Mouse (Mus musculus) bone marrow, adult 2 months (tissue): ENCODE results near the gene Prom2.

Experiments used
- CTCF ChIP-seq: fragments of 200-500 bp; IDR thresholded peaks from 2 replicates; pipeline ENCODE4 v1.5.1; 2011; ENCODE audit warnings: low read length, control low read depth; ENCODE audit not compliant: control insufficient read depth, insufficient read depth
- POLR2A ChIP-seq: fragments of 200-500 bp; IDR thresholded peaks from 2 replicates; pipeline ENCODE4 v1.6.1; 2011; ENCODE audit warnings: low read depth, mild to moderate bottlenecking, control low read depth, low read length, borderline replicate concordance; ENCODE audit not compliant: control insufficient read depth

- TF ChIP-seq POLR2A, result no peak
- no peak for TF ChIP-seq CTCF
Measured at GRCm38 (mm10) chr2:127523950-127524729, 17.1 kb downstream of the Prom2 start.
